Mouse (Mus musculus): ENCODE results near the gene Smc3. TPM values are rescaled to one million over a fixed set of nuclear protein-coding genes. Genes with fewer than 3 reads are reported as not detected.
A peak's percentile ranks its signal among the peaks of the same experiment; 100 is the strongest.

Gene Smc3
- 84.5 and 90.1 TPM in 2 replicates for polyA plus RNA-seq (2014; fragmentation: Nextera tagmentation; extraction: Ambion mirVana)

DNA sequence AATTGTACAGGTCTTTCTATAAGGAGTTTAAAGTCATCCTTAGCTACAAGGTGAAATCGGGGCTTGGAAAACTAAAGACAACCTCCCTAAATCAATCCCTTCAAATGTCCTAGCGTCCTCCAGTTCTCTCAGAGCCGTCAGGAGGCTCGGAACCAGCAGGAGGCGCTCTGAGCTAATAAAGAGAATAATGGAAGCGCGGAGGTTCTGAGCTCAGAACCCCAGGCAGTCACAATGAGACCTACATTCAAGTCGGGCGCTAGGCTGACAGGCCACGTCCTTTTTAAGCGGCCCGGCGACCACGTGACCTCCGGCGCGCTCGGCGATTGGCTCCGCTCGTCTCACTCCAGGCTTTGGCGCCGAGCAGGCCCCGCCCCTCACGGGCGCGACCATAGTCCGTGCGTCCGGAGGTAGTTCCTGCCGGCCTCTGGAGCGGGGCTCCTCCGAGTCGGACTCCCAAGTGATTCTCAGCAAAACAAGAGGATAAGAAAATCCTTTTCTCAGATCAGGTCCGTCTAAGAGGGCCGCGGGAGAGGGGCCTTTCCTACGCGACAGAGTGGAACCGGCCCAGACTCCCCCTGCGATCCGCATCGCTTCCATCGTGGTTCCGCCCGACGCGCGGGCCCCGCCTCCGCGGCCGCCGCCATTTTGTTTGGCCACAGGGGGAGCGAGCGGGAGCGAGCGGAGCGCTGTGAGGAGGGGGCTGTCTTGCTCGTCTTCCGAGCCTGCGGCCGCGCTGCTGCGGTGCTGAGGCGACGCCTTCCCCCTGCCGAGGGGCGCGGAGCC lies at the start of gene Smc3:
Gene Smc3, plus strand, starts transcription at position 642 of the 783 bp plus-strand sequence.
- DNase-seq (ENCODE audit: low spot score) (peak; percentile 97), ATAC-seq (ENCODE audit: insufficient read depth, low FRiP score, low TSS enrichment) (peak; percentile 99)
- 1% methylated on average over 65 of the region's 70 CpGs for WGBS
- Histone ChIP-seq H3K4me2 (ENCODE audit: low read depth) (peak within 1 kb of the TSS; percentile 80), H3K4me1 (ENCODE audit: control insufficient read depth, insufficient read depth, low read length) (no peaks in the 10 kb centered on the region), H3K4me3 (ENCODE audit: low read depth, low read length) (peak within 1 kb of the TSS; percentile 100), H3K9me3 (ENCODE audit: control insufficient read depth, low read length) (no peaks in the 10 kb centered on the region), H3K36me3 (ENCODE audit: control insufficient read depth, insufficient read depth, low read length) (0 out of 2 replicates have a peak, but pooled peaks cover 2% of the 10 kb centered on the region), H3K9ac (ENCODE audit: low read length) (peak within 1 kb of the TSS; percentile 95), H3K27ac (ENCODE audit: low read depth, low read length) (peak within 1 kb of the TSS; percentile 96), H3K27me3 (ENCODE audit: control insufficient read depth, insufficient read depth, low read length) (no peaks in the 10 kb centered on the region)

DNA sequence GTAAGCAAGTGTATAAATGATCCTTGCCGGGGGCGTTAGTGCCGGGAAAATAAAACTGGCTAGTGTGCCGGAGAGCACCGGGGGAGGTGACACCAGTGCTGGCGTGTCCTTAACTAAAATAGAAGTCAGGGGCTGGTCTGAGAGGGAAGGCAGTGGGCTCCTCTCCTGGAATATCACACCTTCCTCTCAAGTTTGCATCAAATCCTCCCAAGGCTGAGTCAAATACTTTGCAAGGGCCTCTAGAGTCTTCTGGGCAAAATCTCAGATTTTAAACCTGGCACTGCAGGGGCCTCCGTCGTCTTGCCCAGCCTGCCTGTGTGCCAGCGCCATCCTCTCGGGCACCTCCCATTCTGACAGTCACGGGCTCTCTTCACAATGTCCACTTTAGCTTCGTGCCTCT lies 49.2 kb upstream of the Smc3 start:
- Histone ChIP-seq H3K27me3 (ENCODE audit: control insufficient read depth, insufficient read depth, low read length) (no peaks in the 10 kb centered on the region), H3K4me1 (ENCODE audit: control insufficient read depth, insufficient read depth, low read length) (peaks cover 4% of the 10 kb centered on the region; the same call in 1 of the 2 replicates), H3K9me3 (ENCODE audit: control insufficient read depth, low read length) (no peaks in the 10 kb centered on the region), H3K27ac (ENCODE audit: low read depth, low read length) (no peak overlapping the region), H3K4me3 (ENCODE audit: low read depth, low read length) (no peak overlapping the region), H3K9ac (ENCODE audit: low read length) (no peak overlapping the region), H3K36me3 (ENCODE audit: control insufficient read depth, insufficient read depth, low read length) (no peaks in the 10 kb centered on the region), H3K4me2 (ENCODE audit: low read depth) (no peak overlapping the region)
- DNase-seq (ENCODE audit: low spot score) (no peak), ATAC-seq (ENCODE audit: insufficient read depth, low FRiP score, low TSS enrichment) (no peak)
- WGBS = 86% methylated on average over 12 of the region's 12 CpGs

- no peaks in the 10 kb centered on the region for H3K9me3 ChIP-seq (ENCODE audit: control insufficient read depth, low read length)
- H3K27me3 ChIP-seq (ENCODE audit: control insufficient read depth, insufficient read depth, low read length) = no peaks in the 10 kb centered on the region
- H3K4me2 ChIP-seq (ENCODE audit: low read depth) = no peak overlapping the region
- H3K36me3 ChIP-seq (ENCODE audit: control insufficient read depth, insufficient read depth, low read length) = no peaks in the 10 kb centered on the region
- peaks cover 3% of the 10 kb centered on the region; the same call in 1 of the 2 replicates for H3K4me1 ChIP-seq (ENCODE audit: control insufficient read depth, insufficient read depth, low read length)
- 29% methylated on average over 10 of the region's 10 CpGs for WGBS
- no peak for DNase-seq (ENCODE audit: low spot score)
- no peak for ATAC-seq (ENCODE audit: insufficient read depth, low FRiP score, low TSS enrichment)
- H3K4me3 ChIP-seq (ENCODE audit: low read depth, low read length) = no peak overlapping the region
- no peak overlapping the region for H3K9ac ChIP-seq (ENCODE audit: low read length)
- no peak overlapping the region for H3K27ac ChIP-seq (ENCODE audit: low read depth, low read length)
These were observed 47.9 kb upstream of the Smc3 start for GRCm38 (mm10) chr19:53552216-53552786.

DNA sequence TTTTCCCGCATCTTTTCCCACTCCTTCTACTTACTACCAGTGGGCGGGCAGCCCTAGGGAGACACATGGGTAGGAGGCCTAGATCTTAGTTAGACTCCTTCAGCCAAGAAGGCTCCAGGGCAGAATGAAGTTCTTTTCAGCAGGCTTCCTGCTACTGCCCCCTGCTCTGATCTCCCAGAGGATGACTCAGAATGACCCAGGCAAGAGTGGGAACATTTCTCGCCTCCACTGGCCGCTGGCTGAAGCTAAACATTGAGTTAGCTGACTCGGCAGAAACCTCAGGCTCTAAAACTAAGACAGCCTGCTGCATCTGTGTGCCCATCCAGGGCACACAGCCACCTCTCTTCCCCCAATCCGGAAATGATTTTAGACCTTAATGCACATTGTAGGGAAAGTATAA lies 47.4 kb upstream of the Smc3 start:
- H3K4me1 ChIP-seq (ENCODE audit: control insufficient read depth, insufficient read depth, low read length) = no peaks in the 10 kb centered on the region
- H3K27ac ChIP-seq (ENCODE audit: low read depth, low read length) = no peak overlapping the region
- H3K36me3 ChIP-seq (ENCODE audit: control insufficient read depth, insufficient read depth, low read length) = no peaks in the 10 kb centered on the region
- no peak overlapping the region for H3K4me2 ChIP-seq (ENCODE audit: low read depth)
- 56% methylated on average over 6 of the region's 6 CpGs for WGBS
- no peak overlapping the region for H3K9ac ChIP-seq (ENCODE audit: low read length)
- no peaks in the 10 kb centered on the region for H3K27me3 ChIP-seq (ENCODE audit: control insufficient read depth, insufficient read depth, low read length)
- no peak overlapping the region for H3K4me3 ChIP-seq (ENCODE audit: low read depth, low read length)
- no peak for DNase-seq (ENCODE audit: low spot score)
- no peaks in the 10 kb centered on the region for H3K9me3 ChIP-seq (ENCODE audit: control insufficient read depth, low read length)
- ATAC-seq (ENCODE audit: insufficient read depth, low FRiP score, low TSS enrichment) = no peak

- Histone ChIP-seq H3K4me1 (ENCODE audit: control insufficient read depth, insufficient read depth, low read length) (no peaks in the 10 kb centered on the region), H3K4me2 (ENCODE audit: low read depth) (no peak overlapping the region), H3K9me3 (ENCODE audit: control insufficient read depth, low read length) (no peaks in the 10 kb centered on the region), H3K4me3 (ENCODE audit: low read depth, low read length) (no peak overlapping the region), H3K9ac (ENCODE audit: low read length) (no peak overlapping the region), H3K27me3 (ENCODE audit: control insufficient read depth, insufficient read depth, low read length) (no peaks in the 10 kb centered on the region), H3K27ac (ENCODE audit: low read depth, low read length) (no peak overlapping the region), H3K36me3 (ENCODE audit: control insufficient read depth, insufficient read depth, low read length) (no peaks in the 10 kb centered on the region)
- DNase-seq (ENCODE audit: low spot score) = no peak
- ATAC-seq (ENCODE audit: insufficient read depth, low FRiP score, low TSS enrichment) = no peak
- 85% methylated on average over 11 of the region's 11 CpGs for WGBS
These were observed 45.8 kb upstream of the Smc3 start for GRCm38 (mm10) chr19:53554402-53554801.

- Histone ChIP-seq H3K27me3 (ENCODE audit: control insufficient read depth, insufficient read depth, low read length) (no peaks in the 10 kb centered on the region), H3K9me3 (ENCODE audit: control insufficient read depth, low read length) (no peaks in the 10 kb centered on the region), H3K36me3 (ENCODE audit: control insufficient read depth, insufficient read depth, low read length) (no peaks in the 10 kb centered on the region), H3K27ac (ENCODE audit: low read depth, low read length) (no peak overlapping the region), H3K9ac (ENCODE audit: low read length) (no peak overlapping the region), H3K4me2 (ENCODE audit: low read depth) (no peak overlapping the region), H3K4me3 (ENCODE audit: low read depth, low read length) (no peak overlapping the region), H3K4me1 (ENCODE audit: control insufficient read depth, insufficient read depth, low read length) (no peaks in the 10 kb centered on the region)
- DNase-seq (ENCODE audit: low spot score) (no peak), ATAC-seq (ENCODE audit: insufficient read depth, low FRiP score, low TSS enrichment) (no peak)
- 82% methylated on average over 5 of the region's 5 CpGs for WGBS
These were observed 45.1 kb upstream of the Smc3 start for GRCm38 (mm10) chr19:53554981-53555616.

DNA sequence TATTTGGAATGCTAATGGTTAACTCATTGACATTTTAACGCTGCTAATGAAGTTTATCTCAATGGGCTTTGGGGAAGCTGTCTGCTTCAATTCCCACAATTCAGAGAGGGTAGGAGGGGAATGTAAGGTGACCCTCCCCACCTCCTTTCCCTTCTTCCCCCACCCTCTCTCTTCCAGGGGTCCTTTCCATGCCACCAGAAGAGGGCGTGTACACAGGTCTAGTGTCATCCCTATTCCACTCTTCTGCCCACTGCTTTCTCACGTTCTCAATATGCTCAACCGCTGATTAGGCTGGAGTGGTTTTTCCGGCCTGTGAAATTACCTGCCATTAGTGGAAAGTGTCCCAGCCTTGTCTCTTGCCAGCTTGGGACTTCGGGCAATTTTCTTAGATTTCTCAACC lies 43.4 kb upstream of the Smc3 start:
- ATAC-seq (ENCODE audit: insufficient read depth, low FRiP score, low TSS enrichment) = no peak
- WGBS = 32% methylated on average over 6 of the region's 6 CpGs
- no peak overlapping the region; the same call in 1 of the 2 replicates for H3K4me2 ChIP-seq (ENCODE audit: low read depth)

GRCm38 (mm10) chr19:53557267-53557936 lies 42.8 kb upstream of the Smc3 start:
- Histone ChIP-seq H3K36me3 (ENCODE audit: control insufficient read depth, insufficient read depth, low read length) (no peaks in the 10 kb centered on the region), H3K9ac (ENCODE audit: low read length) (no peak overlapping the region), H3K27ac (ENCODE audit: low read depth, low read length) (no peak overlapping the region), H3K4me2 (ENCODE audit: low read depth) (peak overlapping the region; percentile 25; the same call in 1 of the 2 replicates), H3K4me3 (ENCODE audit: low read depth, low read length) (no peak overlapping the region), H3K4me1 (ENCODE audit: control insufficient read depth, insufficient read depth, low read length) (no peaks in the 10 kb centered on the region), H3K9me3 (ENCODE audit: control insufficient read depth, low read length) (no peaks in the 10 kb centered on the region), H3K27me3 (ENCODE audit: control insufficient read depth, insufficient read depth, low read length) (no peaks in the 10 kb centered on the region)
- ATAC-seq (ENCODE audit: insufficient read depth, low FRiP score, low TSS enrichment) (no peak), DNase-seq (ENCODE audit: low spot score) (peak; percentile 28)
- WGBS = 30% methylated on average over 20 of the region's 20 CpGs

More for the DNA sequence above, 43.4 kb upstream of the Smc3 start:
- DNase-seq (ENCODE audit: low spot score) = no peak
- Histone ChIP-seq H3K27me3 (ENCODE audit: control insufficient read depth, insufficient read depth, low read length) (no peaks in the 10 kb centered on the region), H3K27ac (ENCODE audit: low read depth, low read length) (no peak overlapping the region), H3K36me3 (ENCODE audit: control insufficient read depth, insufficient read depth, low read length) (no peaks in the 10 kb centered on the region), H3K4me1 (ENCODE audit: control insufficient read depth, insufficient read depth, low read length) (no peaks in the 10 kb centered on the region), H3K4me3 (ENCODE audit: low read depth, low read length) (no peak overlapping the region), H3K9ac (ENCODE audit: low read length) (no peak overlapping the region), H3K9me3 (ENCODE audit: control insufficient read depth, low read length) (no peaks in the 10 kb centered on the region)

All from neural tube, embryonic 11.5 days (tissue).